8 mouse cellular contexts compared by ENCODE assay signal in genomic region chr10:80774549-80774948, GRCm38 (mm10). TPM values are rescaled to one million over a fixed set of nuclear protein-coding genes. Genes with fewer than 3 reads are reported as not detected.
DNase-seq lines count a peak whose midpoint lies in the region; ATAC-seq and TF ChIP-seq lines count a peak whose summit lies in the region.

No protein-coding gene starts in this region.

- TF ChIP-seq RAD21 in CH12.LX (IDR thresholded peaks at IDR 0.05; ENCODE audit: low read depth, low read length): peak; percentile 50

- H3K9me3 ChIP-seq in CH12.LX (replicated peaks; ENCODE audit: low read length): no peaks in the 10 kb centered on the region
- H3K9me3 ChIP-seq in forebrain, embryonic 12.5 days: no peaks in the 10 kb centered on the region
- no peaks in the 10 kb centered on the region for H3K9me3 ChIP-seq in heart, embryonic 16.5 days (replicated peaks; ENCODE audit: control insufficient read depth, low read length)
- no peaks in the 10 kb centered on the region for H3K9me3 ChIP-seq in liver, embryonic 14.5 days (ENCODE audit: control insufficient read depth, low read length)
- no peaks in the 10 kb centered on the region for H3K9me3 ChIP-seq in neural tube, embryonic 11.5 days (ENCODE audit: control insufficient read depth, low read length)
- no peaks in the 10 kb centered on the region for H3K9me3 ChIP-seq in stomach, embryonic 16.5 days (replicated peaks; ENCODE audit: control insufficient read depth, low read length)

- H3K79me2 ChIP-seq in CH12.LX (replicated peaks; ENCODE audit: control insufficient read depth, extremely low read depth, insufficient read depth, poor library complexity, severe bottlenecking): no peaks in the 10 kb centered on the region

- TF ChIP-seq EP300 in CH12.LX (IDR thresholded peaks at IDR 0.05; ENCODE audit: low read length): no peak
- peak; percentile 36; the same call in 1 of the 2 replicates for TF ChIP-seq EP300 in liver, embryonic 14.5 days (IDR thresholded peaks at IDR 0.05; ENCODE audit: low read depth)

- H3K4me2 ChIP-seq in CH12.LX (ENCODE audit: insufficient read depth, low read depth, poor library complexity, severe bottlenecking): no peak overlapping the region
- no peak overlapping the region for H3K4me2 ChIP-seq in forebrain, embryonic 12.5 days
- H3K4me2 ChIP-seq in heart, embryonic 16.5 days (ENCODE audit: low read depth, low read length): no peak overlapping the region
- H3K4me2 ChIP-seq in liver, embryonic 14.5 days (ENCODE audit: low read depth): no peak overlapping the region
- H3K4me2 ChIP-seq in neural tube, embryonic 11.5 days (ENCODE audit: low read depth): no peak overlapping the region
- no peak overlapping the region for H3K4me2 ChIP-seq in stomach, embryonic 16.5 days (ENCODE audit: low read depth, low read length)

- dilution Hi-C loops in CH12.LX (cut with MboI; ENCODE audit: extremely low pct_ligation_motif_present, extremely low pct_unique_long_range_greater_than_20kb, low sequenced_read_pairs): no loop called here

- TF ChIP-seq POLR2A in CH12.LX (IDR thresholded peaks at IDR 0.05; ENCODE audit: low read depth, low read length): no peak

- no peak overlapping the region for H3K27ac ChIP-seq in CH12.LX (ENCODE audit: insufficient read depth, low read depth)
- H3K27ac ChIP-seq in forebrain, embryonic 12.5 days: peak overlapping the region; percentile 42; the same call in 1 of the 2 replicates
- H3K27ac ChIP-seq in heart, embryonic 16.5 days (ENCODE audit: low read length): peak overlapping the region; percentile 96
- no peak overlapping the region for H3K27ac ChIP-seq in liver, embryonic 14.5 days
- H3K27ac ChIP-seq in neural tube, embryonic 11.5 days (ENCODE audit: low read depth, low read length): no peak overlapping the region
- H3K27ac ChIP-seq in stomach, embryonic 16.5 days (ENCODE audit: low read length): peak overlapping the region; percentile 80

- peaks cover 4 to 10% of the 10 kb centered on the region in 2 experiments; a peak in 2 of 4 replicates for H3K4me1 ChIP-seq in CH12.LX (ENCODE audit: control insufficient read depth in 1 of 2, insufficient read depth in 2 of 2)
- no peaks in the 10 kb centered on the region for H3K4me1 ChIP-seq in forebrain, embryonic 12.5 days
- peaks cover 35% of the 10 kb centered on the region for H3K4me1 ChIP-seq in heart, embryonic 16.5 days (ENCODE audit: control insufficient read depth, insufficient read depth, low read length)
- H3K4me1 ChIP-seq in liver, embryonic 14.5 days (replicated peaks; ENCODE audit: control insufficient read depth in 2 of 2, insufficient read depth in 2 of 2, low read length in 1 of 2): peaks cover 3 to 11% of the 10 kb centered on the region in 2 experiments; a peak in 3 of 4 replicates
- H3K4me1 ChIP-seq in neural tube, embryonic 11.5 days (ENCODE audit: control insufficient read depth, insufficient read depth, low read length): no peaks in the 10 kb centered on the region
- peaks cover 7% of the 10 kb centered on the region for H3K4me1 ChIP-seq in stomach, embryonic 16.5 days (ENCODE audit: control insufficient read depth, insufficient read depth, low read length)

- peak; percentile 67 for DNase-seq in CH12.LX (ENCODE audit: extremely low read depth)
- peak; percentile 72 for DNase-seq in c-Kit-positive CD71-positive TER-119-negative erythroid progenitor cells, embryonic 14.5 days (ENCODE audit: low read depth)
- DNase-seq in kidney, postnatal 36 days: peak; percentile 69 to 86
- DNase-seq in liver, embryonic 14.5 days (ENCODE audit: low read depth in 3 of 3, low spot score in 3 of 3): peak; percentile 51 to 59 (median 58)
- DNase-seq in neural tube, embryonic 11.5 days (ENCODE audit: low spot score): peak; percentile 69

- no peak overlapping the region for H3K9ac ChIP-seq in CH12.LX (ENCODE audit: insufficient read depth, low read depth)
- no peak overlapping the region for H3K9ac ChIP-seq in forebrain, embryonic 12.5 days
- peak overlapping the region; percentile 56; the same call in 1 of the 2 replicates for H3K9ac ChIP-seq in heart, embryonic 16.5 days (ENCODE audit: low read length)
- no peak overlapping the region for H3K9ac ChIP-seq in liver, embryonic 14.5 days (replicated peaks)
- no peak overlapping the region for H3K9ac ChIP-seq in neural tube, embryonic 11.5 days (ENCODE audit: low read length)
- H3K9ac ChIP-seq in stomach, embryonic 16.5 days (ENCODE audit: low read length): 0 out of 2 replicates have a peak overlapping the region, but pooled peaks have one; percentile 4

- 70% methylated on average over 2 of the region's 2 CpGs for whole genome bisulfite sequencing in forebrain, embryonic 12.5 days
- WGBS in heart, embryonic 16.5 days: 18% methylated on average over 2 of the region's 2 CpGs
- WGBS in liver, embryonic 14.5 days (ENCODE audit: insufficient replicate concordance): 28% methylated on average over 2 of the region's 2 CpGs
- 67% methylated on average over 2 of the region's 2 CpGs for whole genome bisulfite sequencing in neural tube, embryonic 11.5 days
- WGBS in stomach, embryonic 16.5 days: 31% methylated on average over 2 of the region's 2 CpGs

- peak; percentile 69 for ATAC-seq in forebrain, embryonic 12.5 days (ENCODE audit: low FRiP score)
- peak; percentile 95 for ATAC-seq in heart, embryonic 16.5 days (replicated peaks; ENCODE audit: extremely low read depth, insufficient read depth, low FRiP score)
- ATAC-seq in liver, embryonic 14.5 days (ENCODE audit: insufficient read depth): peak; percentile 83
- no peak; the same call in 1 of the 2 replicates for ATAC-seq in neural tube, embryonic 11.5 days (ENCODE audit: insufficient read depth, low FRiP score, low TSS enrichment)
- ATAC-seq in stomach, embryonic 16.5 days (ENCODE audit: insufficient read depth, low FRiP score): peak; percentile 89

- no peaks in the 10 kb centered on the region for H3K27me3 ChIP-seq in CH12.LX (replicated peaks)
- H3K27me3 ChIP-seq in forebrain, embryonic 12.5 days: no peaks in the 10 kb centered on the region
- H3K27me3 ChIP-seq in heart, embryonic 16.5 days (ENCODE audit: control insufficient read depth, insufficient read depth, low read length): no peaks in the 10 kb centered on the region
- no peaks in the 10 kb centered on the region for H3K27me3 ChIP-seq in liver, embryonic 14.5 days (ENCODE audit: control insufficient read depth, insufficient read depth, low read length)
- no peaks in the 10 kb centered on the region for H3K27me3 ChIP-seq in neural tube, embryonic 11.5 days (ENCODE audit: control insufficient read depth, insufficient read depth, low read length)
- no peaks in the 10 kb centered on the region for H3K27me3 ChIP-seq in stomach, embryonic 16.5 days (ENCODE audit: control insufficient read depth, insufficient read depth, low read length)

- in situ Hi-C loops in CH12.LX (cut with MboI; ENCODE audit: low pct_ligation_motif_present, low pct_unique_long_range_greater_than_20kb, low sequenced_read_pairs): no loop called here

- H3K36me3 ChIP-seq in CH12.LX (replicated peaks in 1 of 2; ENCODE audit: control insufficient read depth in 1 of 2, insufficient read depth in 1 of 2, low read length in 1 of 2): peaks cover 96 to 100% of the 10 kb centered on the region in 2 experiments
- H3K36me3 ChIP-seq in forebrain, embryonic 12.5 days (replicated peaks): peaks cover 100% of the 10 kb centered on the region
- H3K36me3 ChIP-seq in heart, embryonic 16.5 days (ENCODE audit: control insufficient read depth, insufficient read depth): peaks cover 46% of the 10 kb centered on the region
- H3K36me3 ChIP-seq in liver, embryonic 14.5 days (replicated peaks; ENCODE audit: control insufficient read depth, insufficient read depth, low read depth): peaks cover 74% of the 10 kb centered on the region
- peaks cover 33% of the 10 kb centered on the region for H3K36me3 ChIP-seq in neural tube, embryonic 11.5 days (ENCODE audit: control insufficient read depth, insufficient read depth, low read length)
- H3K36me3 ChIP-seq in stomach, embryonic 16.5 days (ENCODE audit: control insufficient read depth, insufficient read depth, low read length): peaks cover 28% of the 10 kb centered on the region

- H3K4me3 ChIP-seq in CH12.LX (replicated peaks in 1 of 3; ENCODE audit: low read depth in 2 of 3, low read length in 2 of 3, poor library complexity in 1 of 3): no peak overlapping the region
- no peak overlapping the region for H3K4me3 ChIP-seq in forebrain, embryonic 12.5 days (replicated peaks)
- H3K4me3 ChIP-seq in heart, embryonic 16.5 days (ENCODE audit: low read length): no peak overlapping the region
- H3K4me3 ChIP-seq in liver, embryonic 14.5 days (ENCODE audit: insufficient read depth in 1 of 2, low read depth in 2 of 2, low read length in 2 of 2): no peak overlapping the region
- H3K4me3 ChIP-seq in neural tube, embryonic 11.5 days (ENCODE audit: low read depth, low read length): no peak overlapping the region
- H3K4me3 ChIP-seq in stomach, embryonic 16.5 days (replicated peaks; ENCODE audit: low read length): no peak overlapping the region

- peak; percentile 81 to 94 for TF ChIP-seq CTCF in CH12.LX (conservative IDR thresholded peaks at IDR 0.05 in 1 of 2, IDR thresholded peaks at IDR 0.05 in 1 of 2; ENCODE audit: low read depth in 2 of 2, low read length in 2 of 2)
- TF ChIP-seq CTCF in liver, embryonic 14.5 days (IDR thresholded peaks at IDR 0.05; ENCODE audit: low read depth): peak; percentile 98

RNA-seq across cellular contexts. Expression of gene Dot1l, which starts 19.5 kb away (rescaled TPM):
- 13.3 and 15.5 TPM in 2 replicates for total RNA-seq in CH12.LX (2012; rRNA removed)
- total RNA-seq in CH12.LX (2014; rRNA removed): 2.7 and 3.3 TPM in 2 replicates
- polyA plus RNA-seq in CH12.LX (2012; ENCODE audit: insufficient read length, low read depth): 30.9 and 43.8 TPM in 2 replicates
- polyA plus RNA-seq in forebrain, embryonic 12.5 days (2016; fragmentation: Nextera tagmentation; extraction: Ambion mirVana): 27.6 and 28.2 TPM in 2 replicates
- polyA plus RNA-seq in heart, embryonic 16.5 days (2015; fragmentation: Nextera tagmentation; extraction: Ambion mirVana): 18.8 and 19.2 TPM in 2 replicates
- polyA plus RNA-seq in liver, embryonic 14.5 days (2012; rRNA removed): 11.5 and 11.6 TPM in 2 replicates
- polyA plus RNA-seq in liver, embryonic 14.5 days (2014; fragmentation: Nextera tagmentation; extraction: Ambion mirVana): 7.1 and 8.3 TPM in 2 replicates
- polyA plus RNA-seq in neural tube, embryonic 11.5 days (2014; fragmentation: Nextera tagmentation; extraction: Ambion mirVana): 23.9 and 24.3 TPM in 2 replicates
- polyA plus RNA-seq in stomach, embryonic 16.5 days (2015; fragmentation: Nextera tagmentation; extraction: Ambion mirVana): 11.8 and 13.9 TPM in 2 replicates

RNA-seq across cellular contexts. Expression of gene Sf3a2, which starts 23.4 kb away (rescaled TPM):
- 29.0 and 36.5 TPM in 2 replicates for total RNA-seq in CH12.LX (2012; rRNA removed)
- total RNA-seq in CH12.LX (2014; rRNA removed): 7.8 and 12.4 TPM in 2 replicates
- polyA plus RNA-seq in CH12.LX (2012; ENCODE audit: insufficient read length, low read depth): 136 and 153 TPM in 2 replicates
- 77.1 and 89.4 TPM in 2 replicates for polyA plus RNA-seq in forebrain, embryonic 12.5 days (2016; fragmentation: Nextera tagmentation; extraction: Ambion mirVana)
- polyA plus RNA-seq in heart, embryonic 16.5 days (2015; fragmentation: Nextera tagmentation; extraction: Ambion mirVana): 42.3 and 47.7 TPM in 2 replicates
- polyA plus RNA-seq in liver, embryonic 14.5 days (2012; rRNA removed): 26.1 and 35.6 TPM in 2 replicates
- 36.1 and 40.7 TPM in 2 replicates for polyA plus RNA-seq in liver, embryonic 14.5 days (2014; fragmentation: Nextera tagmentation; extraction: Ambion mirVana)
- 96.6 and 101 TPM in 2 replicates for polyA plus RNA-seq in neural tube, embryonic 11.5 days (2014; fragmentation: Nextera tagmentation; extraction: Ambion mirVana)
- polyA plus RNA-seq in stomach, embryonic 16.5 days (2015; fragmentation: Nextera tagmentation; extraction: Ambion mirVana): 51.3 and 53.7 TPM in 2 replicates

RNA-seq across cellular contexts. Expression of gene Plekhj1, which starts 23.9 kb away (rescaled TPM):
- 63.8 and 81.8 TPM in 2 replicates for total RNA-seq in CH12.LX (2012; rRNA removed)
- 51.5 and 63.4 TPM in 2 replicates for total RNA-seq in CH12.LX (2014; rRNA removed)
- polyA plus RNA-seq in CH12.LX (2012; ENCODE audit: insufficient read length, low read depth): 119 and 123 TPM in 2 replicates
- polyA plus RNA-seq in forebrain, embryonic 12.5 days (2016; fragmentation: Nextera tagmentation; extraction: Ambion mirVana): 152 and 156 TPM in 2 replicates
- 79.4 and 83.3 TPM in 2 replicates for polyA plus RNA-seq in heart, embryonic 16.5 days (2015; fragmentation: Nextera tagmentation; extraction: Ambion mirVana)
- 46.7 and 50.8 TPM in 2 replicates for polyA plus RNA-seq in liver, embryonic 14.5 days (2012; rRNA removed)
- 77.0 and 85.0 TPM in 2 replicates for polyA plus RNA-seq in liver, embryonic 14.5 days (2014; fragmentation: Nextera tagmentation; extraction: Ambion mirVana)
- 150 and 153 TPM in 2 replicates for polyA plus RNA-seq in neural tube, embryonic 11.5 days (2014; fragmentation: Nextera tagmentation; extraction: Ambion mirVana)
- 102 and 114 TPM in 2 replicates for polyA plus RNA-seq in stomach, embryonic 16.5 days (2015; fragmentation: Nextera tagmentation; extraction: Ambion mirVana)

RNA-seq across cellular contexts. Expression of gene Amh, which starts 30.5 kb away (rescaled TPM):
- total RNA-seq in CH12.LX (2012; rRNA removed) (0.59 and 0.71 TPM in 2 replicates), CH12.LX (2014; rRNA removed) (0.43 TPM in 1 of 2 replicates, not detected in the other)
- polyA plus RNA-seq in CH12.LX (2012; ENCODE audit: insufficient read length, low read depth): 0.78 and 1.1 TPM in 2 replicates
- 0.15 TPM in 1 of 2 replicates, not detected in the other for polyA plus RNA-seq in forebrain, embryonic 12.5 days (2016; fragmentation: Nextera tagmentation; extraction: Ambion mirVana)
- 0.13 and 0.29 TPM in 2 replicates for polyA plus RNA-seq in heart, embryonic 16.5 days (2015; fragmentation: Nextera tagmentation; extraction: Ambion mirVana)
- 0.31 and 0.36 TPM in 2 replicates for polyA plus RNA-seq in liver, embryonic 14.5 days (2012; rRNA removed)
- polyA plus RNA-seq in liver, embryonic 14.5 days (2014; fragmentation: Nextera tagmentation; extraction: Ambion mirVana): 0.08 TPM in 1 of 2 replicates, not detected in the other
- not detected in 2 replicates for polyA plus RNA-seq in neural tube, embryonic 11.5 days (2014; fragmentation: Nextera tagmentation; extraction: Ambion mirVana)
- polyA plus RNA-seq in stomach, embryonic 16.5 days (2015; fragmentation: Nextera tagmentation; extraction: Ambion mirVana): not detected in 2 replicates

RNA-seq across cellular contexts. Expression of gene Ap3d1, which starts 32.5 kb away (rescaled TPM):
- 48.1 and 49.4 TPM in 2 replicates for total RNA-seq in CH12.LX (2012; rRNA removed)
- 24.2 and 28.4 TPM in 2 replicates for total RNA-seq in CH12.LX (2014; rRNA removed)
- polyA plus RNA-seq in CH12.LX (2012; ENCODE audit: insufficient read length, low read depth): 46.5 and 57.0 TPM in 2 replicates
- 87.5 and 89.3 TPM in 2 replicates for polyA plus RNA-seq in forebrain, embryonic 12.5 days (2016; fragmentation: Nextera tagmentation; extraction: Ambion mirVana)
- polyA plus RNA-seq in heart, embryonic 16.5 days (2015; fragmentation: Nextera tagmentation; extraction: Ambion mirVana): 45.7 and 49.5 TPM in 2 replicates
- polyA plus RNA-seq in liver, embryonic 14.5 days (2012; rRNA removed): 24.5 and 26.2 TPM in 2 replicates
- 20.1 and 22.4 TPM in 2 replicates for polyA plus RNA-seq in liver, embryonic 14.5 days (2014; fragmentation: Nextera tagmentation; extraction: Ambion mirVana)
- 69.3 and 79.1 TPM in 2 replicates for polyA plus RNA-seq in neural tube, embryonic 11.5 days (2014; fragmentation: Nextera tagmentation; extraction: Ambion mirVana)
- 62.5 and 66.3 TPM in 2 replicates for polyA plus RNA-seq in stomach, embryonic 16.5 days (2015; fragmentation: Nextera tagmentation; extraction: Ambion mirVana)

Comparison
In these comparisons a context has a peak if more than half of its experiments do, and no peak if none do; other contexts are left out.
1. H3K27ac ChIP-seq: peak in forebrain, embryonic 12.5 days (single experiment), heart, embryonic 16.5 days (single experiment) and stomach, embryonic 16.5 days (single experiment); none in CH12.LX (single experiment), liver, embryonic 14.5 days (single experiment) and neural tube, embryonic 11.5 days (single experiment).
2. H3K9ac ChIP-seq: peak in heart, embryonic 16.5 days (single experiment) and stomach, embryonic 16.5 days (single experiment); none in CH12.LX (single experiment), forebrain, embryonic 12.5 days (single experiment), liver, embryonic 14.5 days (single experiment) and neural tube, embryonic 11.5 days (single experiment).
3. Peak in every context shown above with its lines, with median percentiles within 50 percentile points of each other: DNase-seq.